Mouse (Mus musculus) brain, embryonic 14.5 days (tissue): ENCODE measurements around the gene Itpr3. TPM values are rescaled to one million over a fixed set of nuclear protein-coding genes. Genes with fewer than 3 reads are reported as not detected.

ENCODE experiments used
- DNase-seq: peaks from one replicate; pipeline ENCODE4 v3.0.0-alpha.2; 2011; ENCODE audit warnings: low read depth
- CTCF ChIP-seq: fragments of 200-500 bp; IDR thresholded peaks from 2 replicates; pipeline ENCODE4 v1.5.1; 2012; ENCODE audit warnings: inconsistent platforms, mild to moderate bottlenecking, moderate library complexity, borderline replicate concordance; ENCODE audit not compliant: insufficient read depth, insufficient read length; ENCODE audit errors: extremely low read depth
- POLR2A ChIP-seq: fragments of 200-500 bp; IDR thresholded peaks from 2 replicates; pipeline ENCODE4 v1.6.1; 2012; ENCODE audit warnings: mild to moderate bottlenecking, inconsistent platforms, borderline replicate concordance; ENCODE audit not compliant: poor library complexity, insufficient read depth, insufficient read length, severe bottlenecking; ENCODE audit errors: extremely low read depth
- polyA plus RNA-seq: library from polyadenylated mRNA; depleted of rRNA; stranded (reverse); fragments of >200 nt; gene quantifications from 2 replicates; pipeline ENCODE4 v1.2.3, GENCODE M21; 2012

Gene Itpr3
- polyA plus RNA-seq, 1 experiment: 3.4 TPM

DNA sequence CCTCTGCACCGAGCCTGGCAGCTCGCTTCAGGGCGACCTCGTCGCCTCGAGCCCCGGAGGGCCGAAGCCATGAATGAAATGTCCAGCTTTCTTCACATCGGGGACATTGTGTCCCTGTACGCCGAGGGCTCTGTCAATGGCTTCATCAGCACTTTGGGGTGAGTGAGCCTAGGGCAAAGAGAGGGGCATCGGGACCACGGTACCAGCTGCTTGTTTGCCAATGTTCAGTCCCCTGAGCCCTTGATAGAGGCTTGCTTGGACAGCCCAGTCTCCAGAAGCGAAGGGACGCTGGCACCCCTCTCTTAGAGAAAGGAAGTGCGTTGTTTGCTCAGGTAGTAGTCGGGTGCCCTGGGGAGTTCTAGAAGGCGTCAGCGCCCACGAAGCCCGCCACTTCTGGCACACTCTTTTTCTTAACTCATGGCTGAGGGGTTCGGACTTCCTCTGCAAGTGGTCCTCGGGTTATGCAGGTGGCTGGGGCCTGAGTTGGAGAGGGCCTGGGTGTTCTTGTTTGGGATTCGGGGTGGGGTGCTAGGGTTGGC, 482 bp downstream of the Itpr3 start:
- no peak for TF ChIP-seq CTCF
- no peak for TF ChIP-seq POLR2A
- DNase-seq: no peak

DNA sequence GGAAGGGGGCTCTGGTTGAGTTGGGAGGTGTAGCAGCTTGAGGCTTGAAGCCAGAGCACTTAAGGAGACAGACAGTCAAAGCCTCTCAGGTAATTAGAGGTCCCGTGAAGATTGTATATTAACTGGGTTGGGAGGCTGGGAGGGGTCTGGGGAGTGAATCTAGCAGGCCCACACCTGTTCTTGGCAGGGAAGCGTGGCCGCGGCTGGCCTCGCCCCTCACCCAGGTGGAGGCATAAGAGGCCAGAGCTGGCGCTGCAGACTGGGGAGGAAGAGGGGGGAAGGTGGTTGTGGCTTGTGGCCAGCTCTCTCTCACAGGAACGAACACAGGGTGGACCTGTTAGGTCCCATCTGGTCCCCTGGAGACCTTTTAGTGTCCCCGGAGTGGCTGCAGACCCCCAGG, 3.6 kb downstream of the Itpr3 start:
- no peak for DNase-seq
- TF ChIP-seq CTCF (no peak), POLR2A (no peak)

DNA sequence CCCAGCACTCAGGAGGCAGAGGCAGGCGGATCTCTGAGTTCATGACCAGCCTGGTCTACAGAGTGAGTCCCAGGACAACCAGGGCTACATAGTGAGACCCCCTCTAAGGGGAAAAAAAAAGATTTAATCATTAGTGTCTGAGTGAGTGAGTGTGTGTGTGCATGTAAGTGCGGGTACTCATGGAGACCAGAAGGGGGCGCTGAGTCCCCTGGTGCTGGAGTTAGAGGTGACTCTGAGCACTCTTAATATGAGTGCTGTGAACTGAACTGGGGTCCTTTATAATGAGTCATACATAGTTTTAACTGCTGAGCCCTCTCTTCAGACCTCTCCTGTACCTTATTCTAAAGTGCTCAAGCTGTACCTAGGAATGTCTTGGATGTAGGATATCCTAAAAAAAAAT, 4.6 kb downstream of the Itpr3 start:
- no peak for TF ChIP-seq POLR2A
- no peak for TF ChIP-seq CTCF
- no peak for DNase-seq

- no peak for DNase-seq
- no peak for TF ChIP-seq CTCF
- no peak for TF ChIP-seq POLR2A
Observed at GRCm38 (mm10) chr17:27062684-27063083, 5.6 kb downstream of the Itpr3 start.

GRCm38 (mm10) chr17:27063717-27064116, 6.6 kb downstream of the Itpr3 start:
- TF ChIP-seq POLR2A (no peak), CTCF (no peak)

DNA sequence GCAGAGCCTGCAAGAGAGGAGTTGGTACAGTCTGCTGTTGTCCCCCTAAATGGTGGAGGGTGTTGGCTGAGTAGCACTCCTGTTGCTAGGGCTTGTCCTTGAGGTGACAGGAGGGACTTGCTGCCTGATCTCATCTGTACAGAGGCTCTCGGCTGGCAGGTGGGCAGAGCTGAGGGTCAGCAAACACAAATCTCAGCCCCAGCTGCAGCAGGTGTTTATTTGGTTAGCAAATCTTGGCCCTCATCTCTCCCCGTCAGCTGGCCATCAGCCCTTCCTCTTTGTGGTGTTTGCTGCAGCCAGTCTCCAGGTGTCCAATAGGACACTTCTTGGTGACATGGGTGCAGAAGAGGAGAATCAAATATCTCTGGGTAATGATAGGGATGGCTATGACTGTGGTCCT, 7.1 kb downstream of the Itpr3 start:
- DNase-seq: no peak
- TF ChIP-seq CTCF (no peak), POLR2A (no peak)

More at GRCm38 (mm10) chr17:27063717-27064116, 6.6 kb downstream of the Itpr3 start:
- DNase-seq: no peak

GRCm38 (mm10) chr17:27066065-27066464, 9.0 kb downstream of the Itpr3 start:
- no peak for TF ChIP-seq POLR2A
- no peak for TF ChIP-seq CTCF
- no peak for DNase-seq

GRCm38 (mm10) chr17:27069071-27069470, 12.0 kb downstream of the Itpr3 start:
- no peak for TF ChIP-seq POLR2A
- no peak for TF ChIP-seq CTCF
- DNase-seq: no peak

DNA sequence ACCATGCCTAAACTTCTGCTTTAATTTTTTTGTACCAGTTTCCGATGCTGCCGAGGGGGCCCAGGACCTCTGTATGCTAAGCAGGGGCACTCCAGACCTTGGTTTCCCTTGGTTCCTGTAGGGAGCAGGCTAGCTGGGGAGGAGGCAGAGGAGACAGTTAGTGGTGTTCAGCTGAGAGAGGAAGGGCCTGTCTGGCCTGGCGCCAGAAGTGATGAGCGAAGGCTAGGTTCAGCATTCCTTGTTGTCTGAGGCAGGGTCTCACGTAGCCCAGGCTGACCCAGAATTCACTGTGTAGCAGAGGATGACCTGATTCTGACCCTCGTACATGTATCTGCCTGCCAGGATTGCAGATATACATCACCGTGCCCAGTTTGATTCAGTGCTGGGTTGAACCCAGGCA, 13.8 kb downstream of the Itpr3 start:
- no peak for TF ChIP-seq CTCF
- TF ChIP-seq POLR2A: no peak
- DNase-seq: no peak

- peak; percentile 44 for DNase-seq
- TF ChIP-seq CTCF (peak; percentile 73), POLR2A (no peak)
Observed at GRCm38 (mm10) chr17:27071630-27072029, 14.5 kb downstream of the Itpr3 start.

- DNase-seq: no peak
- no peak for TF ChIP-seq POLR2A
Observed at GRCm38 (mm10) chr17:27072363-27072762, 15.3 kb downstream of the Itpr3 start.

DNA sequence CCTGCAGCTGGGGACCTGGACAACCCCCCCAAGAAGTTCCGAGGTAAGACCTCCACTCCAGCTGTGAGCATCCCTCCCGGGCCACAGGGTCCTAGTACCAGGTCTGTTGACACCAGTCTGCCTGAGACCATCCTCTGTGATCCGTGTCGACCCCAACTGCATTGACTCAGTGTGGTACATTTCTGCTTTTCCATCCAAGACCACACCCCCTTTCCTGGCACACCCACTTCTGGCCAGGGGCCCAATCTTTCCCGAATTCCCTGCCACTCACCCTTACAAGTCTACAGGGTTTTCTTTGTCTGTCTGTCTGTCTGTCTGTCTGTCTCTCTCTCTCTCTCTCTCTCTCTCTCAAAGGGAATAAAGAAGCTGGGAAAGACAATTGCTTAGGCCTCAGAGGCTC, 16.0 kb downstream of the Itpr3 start:
- no peak for DNase-seq
- no peak for TF ChIP-seq POLR2A
- no peak for TF ChIP-seq CTCF
